Mouse (Mus musculus): ENCODE data around the gene Sema4a. TPM values are rescaled to one million over a fixed set of nuclear protein-coding genes. Genes with fewer than 3 reads are reported as not detected.

Sema4a gene
- total RNA-seq, 1 experiment from 2014 or later = 6.2 TPM

GRCm38 (mm10) chr3:88427342-88427905 lies 33.6 kb downstream of the Sema4a start:
- DNase-seq = no peak

DNA sequence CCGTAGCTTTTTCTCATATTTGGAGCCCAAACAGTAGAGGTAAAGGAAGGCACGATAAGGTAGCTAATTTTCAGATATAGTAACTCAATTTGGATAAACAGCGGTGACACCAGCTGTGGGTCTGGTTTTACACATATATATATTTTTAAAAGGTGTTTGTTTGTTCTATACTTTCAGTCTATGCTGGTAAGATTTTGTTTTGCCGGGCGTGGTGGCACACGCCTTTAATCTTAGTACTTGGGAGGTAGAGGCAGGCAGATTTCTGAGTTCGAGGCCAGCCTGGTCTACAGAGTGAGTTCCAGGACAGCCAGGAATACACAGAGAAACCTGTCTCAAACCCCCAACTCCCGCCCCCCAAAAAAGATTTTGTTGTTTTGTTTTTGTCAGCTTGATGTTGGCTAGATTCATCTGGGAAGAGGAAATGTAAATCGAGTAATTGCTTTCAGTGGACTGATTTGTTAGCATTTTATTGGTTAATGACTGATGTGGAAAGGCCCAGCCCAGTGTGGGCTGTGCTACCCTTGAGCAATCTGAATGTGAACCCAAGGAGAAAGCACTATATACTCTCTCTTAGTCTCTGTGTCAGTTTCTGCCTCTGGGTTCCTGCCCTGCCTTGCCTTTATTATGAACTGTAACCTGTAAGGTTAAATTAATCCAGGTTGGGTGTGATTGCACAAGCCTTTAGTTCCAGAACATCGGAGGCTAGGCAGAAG lies 35.1 kb downstream of the Sema4a start:
- DNase-seq = no peak

- no peak for DNase-seq
These were observed 35.7 kb downstream of the Sema4a start for GRCm38 (mm10) chr3:88425330-88425689.

GRCm38 (mm10) chr3:88424605-88425329 lies 36.2 kb downstream of the Sema4a start, which contains the start of gene Slc25a44:
Gene Slc25a44, minus strand, starts transcription at chr3:88425139.
- DNase-seq = peak; percentile 85

DNA sequence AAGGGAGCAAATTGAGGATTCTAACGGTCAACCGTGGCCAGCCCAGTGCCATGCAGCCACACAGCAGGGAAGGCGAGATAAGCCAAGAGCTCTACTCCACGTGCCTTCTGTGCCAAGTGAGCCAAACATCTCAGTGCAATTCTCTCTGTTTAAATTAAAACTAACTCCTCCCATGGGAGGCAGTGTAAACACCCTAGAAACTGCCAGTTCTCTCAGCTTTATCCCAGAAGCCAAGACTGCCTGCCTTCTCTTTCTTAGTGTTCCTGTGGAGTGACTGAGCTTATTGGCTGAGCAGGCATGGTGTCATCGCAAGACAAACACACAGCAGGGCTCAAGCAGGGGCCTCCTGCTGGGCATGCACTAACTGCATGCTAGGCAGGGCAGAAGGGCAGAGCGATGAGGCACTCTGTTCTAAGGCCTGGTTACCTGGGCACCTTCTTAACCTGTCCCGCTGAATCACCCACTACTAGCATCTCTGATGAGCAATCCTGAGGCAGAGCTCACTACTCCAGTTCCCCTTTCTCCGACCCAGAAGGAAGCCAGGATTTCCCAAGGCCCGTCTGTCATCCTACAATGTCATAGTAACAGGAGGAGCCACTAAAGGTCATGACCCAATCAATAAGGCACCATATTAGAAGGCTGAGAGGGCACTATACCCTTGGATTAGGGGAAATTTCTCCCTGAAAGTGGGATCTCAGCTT lies 38.8 kb downstream of the Sema4a start:
- DNase-seq = no peak

DNA sequence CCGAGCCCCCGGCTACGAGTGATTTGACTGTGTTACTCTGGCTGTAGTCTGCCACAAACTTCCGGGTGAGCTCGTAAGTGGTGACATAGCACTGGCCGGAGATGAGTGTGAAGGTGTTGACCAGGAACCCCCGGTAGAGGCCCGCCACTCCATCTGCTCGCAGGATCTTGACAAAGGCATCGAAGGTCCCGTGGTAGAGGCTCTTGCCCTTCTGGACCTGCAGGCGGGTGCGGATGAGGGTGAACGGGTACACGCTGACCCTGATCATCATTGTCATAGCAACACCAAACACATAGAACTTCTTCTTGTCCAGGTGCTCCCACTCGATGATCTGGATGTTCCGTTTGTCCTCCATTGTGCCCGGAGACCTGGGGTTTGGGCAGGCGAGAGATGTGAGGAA lies 40.2 kb downstream of the Sema4a start:
- DNase-seq = no peak

GRCm38 (mm10) chr3:88418016-88418415 lies 43.0 kb downstream of the Sema4a start:
- DNase-seq = no peak

GRCm38 (mm10) chr3:88415668-88416067 lies 45.3 kb downstream of the Sema4a start:
- DNase-seq = no peak

- no peak for DNase-seq
These were observed 48.3 kb downstream of the Sema4a start for GRCm38 (mm10) chr3:88412636-88413035.

- no peak for DNase-seq
These were observed 49.3 kb downstream of the Sema4a start for GRCm38 (mm10) chr3:88411681-88412080.

GRCm38 (mm10) chr3:88410645-88411031 lies 50.3 kb downstream of the Sema4a start:
- no peak for DNase-seq

DNA sequence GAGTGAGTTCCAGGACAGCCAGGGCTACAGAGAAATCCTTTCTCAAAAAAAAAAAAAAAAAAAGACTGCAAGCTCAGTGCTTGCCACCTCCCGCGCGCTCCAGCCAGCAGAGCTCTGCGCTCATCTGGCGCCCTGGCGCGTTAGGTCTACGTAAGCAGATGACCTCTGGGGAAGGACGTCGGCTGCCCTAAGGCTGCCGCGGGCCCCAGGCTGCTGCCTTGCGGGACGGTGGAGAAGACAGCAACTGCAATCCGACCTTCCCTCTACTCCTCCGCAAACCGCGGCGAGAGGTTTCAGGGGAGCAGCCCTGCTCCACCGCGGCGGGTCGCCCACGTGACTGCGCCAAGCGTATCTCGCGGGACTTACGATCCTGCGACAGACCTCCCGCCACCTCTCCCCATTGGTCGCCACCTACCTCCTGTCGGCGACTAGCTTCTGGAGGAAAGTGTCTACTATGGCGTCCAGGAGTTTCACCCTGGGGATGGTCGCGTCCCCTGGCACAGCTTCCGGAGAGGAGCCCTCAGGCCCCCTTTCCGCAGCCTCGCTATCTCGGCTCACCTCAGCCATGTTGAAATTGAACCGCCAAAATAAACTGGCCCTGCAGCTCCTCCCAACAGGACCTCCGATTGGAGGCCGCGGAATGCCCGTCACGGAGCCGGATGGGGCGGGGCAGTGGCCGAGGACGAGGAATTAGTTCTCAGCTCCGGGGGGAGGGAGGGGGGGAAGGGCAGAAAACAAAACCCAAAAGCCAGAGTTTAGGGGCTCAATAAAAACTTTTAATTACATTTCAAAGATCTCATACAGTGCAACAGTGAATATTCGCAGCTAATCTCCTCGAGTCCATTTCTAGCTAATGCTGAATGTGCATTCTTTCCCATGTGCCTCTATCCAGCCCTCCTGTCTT lies 51.0 kb downstream of the Sema4a start, which contains the start of gene Pmf1:
Pmf1 (minus strand) TSS at position 591 of the 904 bp plus-strand sequence.
- peak; percentile 93 for DNase-seq

DNA sequence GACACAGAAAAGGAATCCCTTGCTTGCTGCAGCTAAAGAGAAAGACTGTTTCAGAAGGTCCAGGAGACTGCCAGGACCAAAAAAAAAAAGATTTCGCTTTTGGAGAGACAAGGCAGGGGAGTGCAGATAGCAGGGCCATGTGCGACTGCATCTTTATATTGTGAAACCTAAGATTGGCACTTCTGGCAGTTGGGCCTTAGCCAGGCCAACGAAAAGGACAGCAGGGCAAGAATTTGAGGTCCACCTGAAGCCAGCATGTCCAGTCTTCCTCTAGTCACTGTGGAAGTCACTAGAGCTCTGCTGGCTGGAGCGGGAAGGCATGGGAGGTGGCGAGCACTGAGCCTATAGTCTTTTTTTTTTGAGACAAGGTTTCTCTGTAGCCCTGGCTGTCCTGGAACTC lies 52.0 kb downstream of the Sema4a start:
- DNase-seq = no peak

- no peak for DNase-seq
These were observed 53.5 kb downstream of the Sema4a start for GRCm38 (mm10) chr3:88407529-88407928.

GRCm38 (mm10) chr3:88407090-88407489 lies 53.9 kb downstream of the Sema4a start:
- peak; percentile 38 for DNase-seq

DNA sequence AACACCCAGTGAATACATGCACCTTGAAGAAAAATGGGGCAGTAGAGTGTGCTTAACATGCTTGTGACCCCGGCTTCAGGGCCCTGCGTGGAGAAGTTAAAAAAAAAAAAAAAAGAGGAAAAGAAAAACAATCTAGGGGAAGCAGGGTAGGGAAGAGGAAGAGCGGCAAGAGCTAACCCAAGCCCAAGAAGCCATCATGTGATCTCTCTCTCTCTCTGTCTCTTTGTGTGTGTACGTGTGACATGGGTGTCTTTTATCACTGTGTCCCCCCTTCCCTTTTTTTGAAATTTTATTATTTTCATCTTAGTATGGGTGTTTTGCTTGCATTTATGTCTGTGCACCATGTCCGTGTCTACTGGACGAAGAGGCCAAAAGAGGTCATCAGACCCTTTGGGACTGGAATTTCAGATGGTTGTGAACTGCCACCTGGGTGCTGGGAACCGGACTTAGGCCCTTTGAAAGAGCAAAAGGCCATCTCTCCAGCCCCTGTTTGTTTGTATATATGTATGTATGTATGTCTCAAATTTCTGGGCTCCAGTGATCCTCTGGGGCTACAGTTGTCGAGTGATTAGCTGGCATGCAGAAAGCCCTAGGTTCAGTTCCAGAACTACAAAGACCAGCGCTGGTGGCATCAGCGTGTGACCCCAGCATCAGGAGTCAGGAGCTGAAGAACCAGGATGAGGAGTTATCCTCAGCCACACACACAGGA lies 57.3 kb downstream of the Sema4a start:
- DNase-seq = no peak

GRCm38 (mm10) chr3:88398666-88399065 lies 62.3 kb downstream of the Sema4a start:
- DNase-seq = no peak

DNA sequence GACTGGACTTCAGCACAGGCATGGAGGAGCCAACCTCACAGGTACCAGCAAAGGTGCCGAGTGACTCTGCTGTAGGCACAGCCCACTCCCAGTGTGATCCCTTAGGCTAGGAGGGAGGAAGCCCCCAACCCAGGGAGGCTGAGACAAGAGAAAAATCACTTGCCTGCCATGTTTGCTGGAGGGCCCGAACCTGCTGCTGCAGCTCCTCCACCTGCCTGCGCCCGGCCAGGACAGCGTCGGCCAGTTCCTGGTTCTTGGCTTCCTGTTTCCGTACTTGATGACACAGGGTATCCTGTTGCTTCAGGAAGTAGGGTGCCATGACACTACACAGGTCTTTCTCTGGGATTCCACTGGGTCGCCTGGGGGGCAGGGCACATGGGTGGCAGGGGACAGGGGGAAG lies 65.2 kb downstream of the Sema4a start:
- no peak for DNase-seq

GRCm38 (mm10) chr3:88395288-88395687 lies 65.7 kb downstream of the Sema4a start:
- DNase-seq = no peak

- DNase-seq = no peak
These were observed 67.1 kb downstream of the Sema4a start for GRCm38 (mm10) chr3:88393776-88394375.
